Mouse (Mus musculus) hindbrain, embryonic 13.5 days (tissue): ENCODE results near the gene Tac1. TPM values are rescaled to one million over a fixed set of nuclear protein-coding genes. Genes with fewer than 3 reads are reported as not detected.
"Not testable (repeated sequence)": the region's sequence is repeated elsewhere in the genome, so short reads cannot be mapped to it uniquely, and the experiment has no call there.

Experiments
- ATAC-seq: fragments of 200-750 bp; cut with Nextera tagmentation; 2 replicates; pipeline ENCODE4 v1.8.0; 2017; ENCODE audit warnings: moderate TSS enrichment; ENCODE audit not compliant: low FRiP score
- H3K27ac ChIP-seq: fragments of 300-500 bp; sonication (generic); 2 replicates; pipeline ENCODE4 v1.5.1; 2015; ENCODE audit warnings: inconsistent platforms, mild to moderate bottlenecking, moderate library complexity
- H3K27me3 ChIP-seq: fragments of 300-500 bp; sonication (generic); 2 replicates; pipeline ENCODE4 v1.6.1; 2015; ENCODE audit warnings: mild to moderate bottlenecking, inconsistent platforms
- H3K36me3 ChIP-seq: fragments of 300-500 bp; sonication (generic); 2 replicates; pipeline ENCODE4 v1.6.1; 2015; ENCODE audit warnings: mild to moderate bottlenecking, inconsistent platforms
- H3K4me1 ChIP-seq: fragments of 300-500 bp; sonication (generic); replicated peaks from 2 replicates; pipeline ENCODE4 v1.6.1; 2015; ENCODE audit warnings: inconsistent platforms
- H3K4me2 ChIP-seq: fragments of 300-500 bp; sonication (generic); 2 replicates; pipeline ENCODE4 v1.6.1; 2015; ENCODE audit warnings: inconsistent platforms, mild to moderate bottlenecking, moderate library complexity
- H3K4me3 ChIP-seq: fragments of 300-500 bp; sonication (generic); 2 replicates; pipeline ENCODE4 v1.5.1; 2015; ENCODE audit warnings: mild to moderate bottlenecking, inconsistent platforms
- H3K9ac ChIP-seq: fragments of 300-500 bp; sonication (generic); 2 replicates; pipeline ENCODE4 v1.6.1; 2015; ENCODE audit warnings: mild to moderate bottlenecking, inconsistent platforms
- H3K9me3 ChIP-seq: fragments of 300-500 bp; sonication (generic); 2 replicates; pipeline ENCODE4 v1.6.1; 2016; ENCODE audit warnings: inconsistent platforms
- WGBS: fragments of 180-500 bp; shearing (Covaris S2); methylation state at CpG from one replicate; pipeline ENCODE4 v1.1.7; 2015; 5-methylcytosine and 5-hydroxymethylcytosine counted together
- polyA plus RNA-seq: library from polyadenylated mRNA; unstranded; fragments of >200 nt; fragmentation: Nextera tagmentation; extraction: Ambion mirVana; gene quantifications from 2 replicates; pipeline ENCODE4 v1.2.1, GENCODE M21; 2015

Gene Tac1
- 65.7 and 74.2 TPM in 2 replicates for polyA plus RNA-seq

GRCm38 (mm10) chr6:7554829-7555391 lies at the start of gene Tac1:
TSS of gene Tac1 (plus strand) at chr6:7554879.
- H3K27ac ChIP-seq: no peak within 1 kb of the TSS
- H3K4me3 ChIP-seq: peak within 1 kb of the TSS; percentile 49
- H3K36me3 ChIP-seq: no peaks in the 10 kb centered on the region
- peak; percentile 85 for ATAC-seq
- no peaks in the 10 kb centered on the region for H3K9me3 ChIP-seq
- 2% methylated on average over 37 of the region's 37 CpGs for WGBS
- peak within 1 kb of the TSS; percentile 49 for H3K9ac ChIP-seq
- H3K4me2 ChIP-seq: peak within 1 kb of the TSS; percentile 85
- peaks cover 38% of the 10 kb centered on the region for H3K27me3 ChIP-seq
- peaks cover 21% of the 10 kb centered on the region for H3K4me1 ChIP-seq

- not testable (repeated sequence) for H3K4me1 ChIP-seq, ATAC-seq, H3K9me3 ChIP-seq, H3K27me3 ChIP-seq, H3K9ac ChIP-seq, H3K4me2 ChIP-seq, H3K36me3 ChIP-seq, H3K4me3 ChIP-seq, H3K27ac ChIP-seq
- WGBS: 88% methylated on average over 2 of the region's 2 CpGs
These were observed 11.2 kb upstream of the Tac1 start for GRCm38 (mm10) chr6:7543511-7543910.

- Histone ChIP-seq H3K27me3 (peaks cover 38% of the 10 kb centered on the region), H3K36me3 (no peaks in the 10 kb centered on the region), H3K9me3 (no peaks in the 10 kb centered on the region), H3K4me3 (peak overlapping the region; percentile 49), H3K27ac (no peak overlapping the region), H3K4me2 (peak overlapping the region; percentile 85), H3K9ac (peak overlapping the region; percentile 49), H3K4me1 (peaks cover 21% of the 10 kb centered on the region)
- 0 out of 2 replicates have a peak, but pooled peaks have one; percentile 55 for ATAC-seq
- WGBS: under 1% methylated on average over 25 of the region's 25 CpGs
These were observed 1.2 kb downstream of the Tac1 start for GRCm38 (mm10) chr6:7555688-7556476.

- Histone ChIP-seq H3K36me3 (no peaks in the 10 kb centered on the region), H3K4me1 (peaks cover 24% of the 10 kb centered on the region), H3K9ac (no peak overlapping the region), H3K4me3 (no peak overlapping the region), H3K27ac (no peak overlapping the region), H3K9me3 (no peaks in the 10 kb centered on the region), H3K27me3 (peaks cover 38% of the 10 kb centered on the region), H3K4me2 (no peak overlapping the region)
- no peak for ATAC-seq
These were observed 3.5 kb downstream of the Tac1 start for GRCm38 (mm10) chr6:7558164-7558563.

- 36% methylated on average over 6 of the region's 6 CpGs for WGBS
- no peak overlapping the region for H3K4me2 ChIP-seq
- peak; percentile 69; the same call in 1 of the 2 replicates for ATAC-seq
These were observed 7.8 kb downstream of the Tac1 start for GRCm38 (mm10) chr6:7562524-7562923.

DNA sequence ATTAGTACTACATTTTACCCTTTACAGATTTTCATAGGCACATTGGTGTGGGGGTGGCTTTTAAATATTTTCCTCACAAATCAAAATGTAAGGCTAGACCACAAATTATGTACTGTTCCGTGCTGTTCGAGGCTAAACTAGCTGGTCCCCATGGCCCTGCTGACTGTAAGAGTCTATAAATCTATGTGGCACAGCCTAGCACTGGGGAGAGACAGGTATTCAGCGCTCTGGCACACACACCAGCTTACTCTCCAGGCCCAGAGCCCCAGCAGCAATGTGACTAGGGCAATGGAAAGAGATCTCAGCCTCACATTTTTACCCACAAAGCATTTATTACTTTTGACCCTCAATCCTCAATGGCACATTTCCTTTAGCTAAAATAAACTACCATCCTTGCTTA lies 9.9 kb downstream of the Tac1 start:
- Histone ChIP-seq H3K4me3 (no peak overlapping the region), H3K9ac (no peak overlapping the region), H3K27me3 (no peaks in the 10 kb centered on the region), H3K9me3 (no peaks in the 10 kb centered on the region), H3K36me3 (no peaks in the 10 kb centered on the region), H3K4me1 (peaks cover 3% of the 10 kb centered on the region; the same call in 1 of the 2 replicates), H3K4me2 (no peak overlapping the region), H3K27ac (no peak overlapping the region)
- WGBS: 83% methylated on average over 3 of the region's 3 CpGs
- 0 out of 2 replicates have a peak, but pooled peaks have one; percentile 49 for ATAC-seq

More at GRCm38 (mm10) chr6:7562524-7562923, 7.8 kb downstream of the Tac1 start:
- H3K4me3 ChIP-seq: no peak overlapping the region
- no peaks in the 10 kb centered on the region for H3K9me3 ChIP-seq
- no peaks in the 10 kb centered on the region for H3K36me3 ChIP-seq
- no peak overlapping the region for H3K9ac ChIP-seq
- no peak overlapping the region for H3K27ac ChIP-seq
- peaks cover 3% of the 10 kb centered on the region; the same call in 1 of the 2 replicates for H3K4me1 ChIP-seq
- no peaks in the 10 kb centered on the region for H3K27me3 ChIP-seq

- no peak for ATAC-seq
- Histone ChIP-seq H3K36me3 (no peaks in the 10 kb centered on the region), H3K4me2 (no peak overlapping the region), H3K9me3 (no peaks in the 10 kb centered on the region), H3K9ac (no peak overlapping the region), H3K4me3 (no peak overlapping the region), H3K27me3 (no peaks in the 10 kb centered on the region), H3K27ac (no peak overlapping the region), H3K4me1 (no peaks in the 10 kb centered on the region)
- 68% methylated on average over 1 of the region's 1 CpGs for WGBS
These were observed 16.5 kb downstream of the Tac1 start for GRCm38 (mm10) chr6:7571144-7571543.

DNA sequence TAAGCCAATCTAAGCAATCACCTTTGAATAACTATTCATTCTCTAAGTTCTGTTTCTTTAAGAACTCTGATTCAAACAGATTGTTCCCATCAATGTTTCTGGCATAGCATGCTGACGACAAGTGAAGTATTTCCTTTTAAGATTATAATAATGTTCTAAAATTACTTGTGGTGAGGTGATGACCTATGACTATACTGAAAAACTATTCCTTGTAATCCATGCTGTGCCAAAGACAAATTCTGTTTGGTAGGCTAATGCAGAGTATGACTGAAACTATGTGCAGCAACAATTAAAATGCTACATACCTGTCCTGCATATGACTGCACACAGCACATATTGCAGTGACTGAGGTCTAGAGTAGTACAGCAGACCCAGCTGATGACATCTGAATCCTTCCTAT lies 23.4 kb downstream of the Tac1 start:
- H3K4me1 ChIP-seq: no peaks in the 10 kb centered on the region
- H3K9me3 ChIP-seq: no peaks in the 10 kb centered on the region
- H3K4me2 ChIP-seq: no peak overlapping the region
- H3K9ac ChIP-seq: no peak overlapping the region
- H3K4me3 ChIP-seq: no peak overlapping the region
- H3K36me3 ChIP-seq: no peaks in the 10 kb centered on the region
- 81% methylated on average over 1 of the region's 1 CpGs for WGBS
- no peak for ATAC-seq
- no peaks in the 10 kb centered on the region for H3K27me3 ChIP-seq
- H3K27ac ChIP-seq: no peak overlapping the region

- Histone ChIP-seq H3K27ac (no peak overlapping the region), H3K36me3 (no peaks in the 10 kb centered on the region), H3K9me3 (no peaks in the 10 kb centered on the region), H3K27me3 (no peaks in the 10 kb centered on the region), H3K4me2 (no peak overlapping the region), H3K4me1 (no peaks in the 10 kb centered on the region), H3K4me3 (no peak overlapping the region), H3K9ac (no peak overlapping the region)
- WGBS: 90% methylated on average over 2 of the region's 2 CpGs
- no peak for ATAC-seq
These were observed 39.8 kb downstream of the Tac1 start for GRCm38 (mm10) chr6:7594445-7594844.

GRCm38 (mm10) chr6:7598416-7598815 lies 43.7 kb downstream of the Tac1 start:
- no peaks in the 10 kb centered on the region for H3K36me3 ChIP-seq
- H3K27ac ChIP-seq: no peak overlapping the region
- no peaks in the 10 kb centered on the region for H3K9me3 ChIP-seq
- no peaks in the 10 kb centered on the region for H3K4me1 ChIP-seq
- H3K4me3 ChIP-seq: no peak overlapping the region
- no peak overlapping the region for H3K4me2 ChIP-seq
- H3K27me3 ChIP-seq: no peaks in the 10 kb centered on the region
- no peak overlapping the region for H3K9ac ChIP-seq
- no peak for ATAC-seq
- 88% methylated on average over 5 of the region's 5 CpGs for WGBS

GRCm38 (mm10) chr6:7600228-7600627 lies 45.5 kb downstream of the Tac1 start:
- Histone ChIP-seq H3K4me2 (no peak overlapping the region), H3K36me3 (no peaks in the 10 kb centered on the region), H3K27me3 (no peaks in the 10 kb centered on the region), H3K4me1 (no peaks in the 10 kb centered on the region), H3K4me3 (no peak overlapping the region), H3K9ac (no peak overlapping the region), H3K9me3 (no peaks in the 10 kb centered on the region), H3K27ac (no peak overlapping the region)
- 75% methylated on average over 2 of the region's 2 CpGs for WGBS
- no peak for ATAC-seq

- Histone ChIP-seq H3K9ac (no peak overlapping the region), H3K27me3 (no peaks in the 10 kb centered on the region), H3K9me3 (no peaks in the 10 kb centered on the region), H3K27ac (no peak overlapping the region), H3K4me1 (no peaks in the 10 kb centered on the region), H3K4me3 (no peak overlapping the region), H3K4me2 (no peak overlapping the region), H3K36me3 (no peaks in the 10 kb centered on the region)
- ATAC-seq: no peak
- 80% methylated on average over 4 of the region's 4 CpGs for WGBS
These were observed 46.8 kb downstream of the Tac1 start for GRCm38 (mm10) chr6:7601353-7602094.
